Mouse (Mus musculus): ENCODE measurements around the gene Mlx. TPM values are rescaled to one million over a fixed set of nuclear protein-coding genes. Genes with fewer than 3 reads are reported as not detected.

The Mlx gene
- total and polyA plus RNA-seq, 2 experiments from 2014 or later, result 61.3 to 64.1 TPM

DNA sequence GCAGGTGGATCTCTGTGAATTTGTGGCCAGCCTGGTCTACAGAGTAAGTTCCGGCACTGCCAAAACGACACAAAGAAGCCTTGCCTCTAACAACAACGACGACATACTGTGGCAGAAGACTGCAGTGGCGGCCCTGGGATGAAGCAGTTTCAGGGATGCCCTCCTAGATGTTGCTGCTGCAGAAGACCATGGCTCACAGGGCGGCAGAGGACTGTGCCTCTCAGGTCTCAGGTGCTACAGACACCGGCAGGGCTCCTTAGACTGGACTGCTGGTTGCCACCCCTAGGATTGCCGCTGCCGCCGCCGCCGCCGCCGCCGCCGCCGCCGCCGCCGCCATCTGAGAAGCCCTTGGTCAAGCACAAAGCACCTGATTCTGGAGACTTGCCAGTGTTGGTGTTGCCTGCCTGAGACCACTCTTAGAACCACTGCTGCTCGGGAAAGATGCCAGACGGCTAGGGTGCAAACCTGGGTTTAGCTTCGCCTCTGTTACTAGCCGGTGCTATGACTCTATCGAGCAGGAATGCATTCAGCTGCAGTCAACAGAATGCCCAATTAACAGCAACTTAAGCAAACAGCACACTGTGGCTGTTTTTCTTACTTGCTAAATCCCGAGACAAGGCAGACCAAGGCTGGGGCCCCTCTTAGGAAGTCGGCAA is 53.2 kb downstream of the Mlx start:
- ATAC-seq (ENCODE audit: low FRiP score) (no peak), DNase-seq (ENCODE audit: low spot score) (peak; percentile 62)
- WGBS, result 47% methylated on average over 27 of the region's 27 CpGs
- 0 out of 2 replicates have a peak, but pooled peaks cover 3% of the 10 kb centered on the region for H3K4me1 ChIP-seq (ENCODE audit: insufficient read depth, low read length)
- H3K9ac ChIP-seq (replicated peaks; ENCODE audit: low read length, poor library complexity, severe bottlenecking), result 0 out of 2 replicates have a peak overlapping the region, but pooled peaks have one; percentile 19
- H3K36me3 ChIP-seq (ENCODE audit: insufficient read depth, low read length), result no peaks in the 10 kb centered on the region
- H3K9me3 ChIP-seq (ENCODE audit: low read length), result no peaks in the 10 kb centered on the region
- H3K27me3 ChIP-seq (ENCODE audit: insufficient read depth, low read length), result no peaks in the 10 kb centered on the region
- peak overlapping the region; percentile 20 for H3K4me3 ChIP-seq (ENCODE audit: low read depth, low read length)
- TF ChIP-seq CTCF (IDR thresholded peaks at IDR 0.05), result no peak
- H3K4me2 ChIP-seq (ENCODE audit: low read depth, low read length, poor library complexity, severe bottlenecking), result peak overlapping the region; percentile 45
- no peak overlapping the region for H3K27ac ChIP-seq (ENCODE audit: low read depth, low read length)

DNA sequence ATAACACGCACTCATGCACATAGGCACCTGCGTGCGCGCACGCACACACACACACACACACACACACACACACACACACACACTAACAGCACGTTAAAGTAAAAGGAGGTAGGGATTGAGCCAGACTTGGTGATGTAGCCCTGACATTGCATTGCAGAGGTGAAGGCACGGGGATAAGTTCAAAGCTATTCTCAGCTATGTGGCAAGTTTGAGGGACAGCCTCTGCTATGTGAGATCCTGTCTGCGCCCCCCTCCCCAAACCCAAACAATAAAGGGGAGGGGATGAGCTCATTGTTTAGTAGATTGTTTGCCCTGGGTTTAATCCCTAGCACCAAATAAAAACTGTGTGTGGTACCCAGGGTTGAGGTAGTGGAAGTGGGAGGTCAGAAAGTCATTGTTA is 54.0 kb downstream of the Mlx start:
- H3K27me3 ChIP-seq (ENCODE audit: insufficient read depth, low read length), result no peaks in the 10 kb centered on the region
- H3K4me2 ChIP-seq (ENCODE audit: low read depth, low read length, poor library complexity, severe bottlenecking), result no peak overlapping the region
- no peaks in the 10 kb centered on the region for H3K9me3 ChIP-seq (ENCODE audit: low read length)
- H3K4me3 ChIP-seq (ENCODE audit: low read depth, low read length), result no peak overlapping the region
- H3K9ac ChIP-seq (replicated peaks; ENCODE audit: low read length, poor library complexity, severe bottlenecking), result no peak overlapping the region
- 80% methylated on average over 8 of the region's 8 CpGs for WGBS
- ATAC-seq (ENCODE audit: low FRiP score) (no peak), DNase-seq (ENCODE audit: low spot score) (no peak)
- peaks cover 6% of the 10 kb centered on the region; the same call in 1 of the 2 replicates for H3K4me1 ChIP-seq (ENCODE audit: insufficient read depth, low read length)
- no peak for TF ChIP-seq CTCF (IDR thresholded peaks at IDR 0.05)
- H3K27ac ChIP-seq (ENCODE audit: low read depth, low read length), result no peak overlapping the region
- no peaks in the 10 kb centered on the region for H3K36me3 ChIP-seq (ENCODE audit: insufficient read depth, low read length)

Small RNAs within 50 kb of the gene (microRNA-seq; reads per million reads assigned to microRNA genes)
- not detected for gene Gm27626 (ENCODE audit: borderline number of aligned reads)

Other genes with a start within 250 kb of the Mlx start
- 22.5 and 25.6 TPM in 2 replicates for gene Stat5b, start 236.6 kb upstream of the Mlx start, total RNA-seq (2014; rRNA removed)
- 13.0 and 15.7 TPM in 2 replicates for gene Stat5b, start 236.6 kb upstream of the Mlx start, polyA plus RNA-seq (2015; fragmentation: Nextera tagmentation; extraction: Ambion mirVana)
- gene Stat5a, start 227.9 kb upstream of the Mlx start, total RNA-seq (2014; rRNA removed), result 5.1 and 8.5 TPM in 2 replicates
- 4.0 TPM in 2 replicates for gene Stat5a, start 227.9 kb upstream of the Mlx start, polyA plus RNA-seq (2015; fragmentation: Nextera tagmentation; extraction: Ambion mirVana)
- gene Stat3, start 147.7 kb upstream of the Mlx start, total RNA-seq (2014; rRNA removed), result 37.8 and 47.1 TPM in 2 replicates
- 34.2 and 40.8 TPM in 2 replicates for gene Stat3, start 147.7 kb upstream of the Mlx start, polyA plus RNA-seq (2015; fragmentation: Nextera tagmentation; extraction: Ambion mirVana)
- gene Cavin1, start 116.4 kb upstream of the Mlx start, total RNA-seq (2014; rRNA removed), result 24.8 and 26.0 TPM in 2 replicates
- gene Cavin1, start 116.4 kb upstream of the Mlx start, polyA plus RNA-seq (2015; fragmentation: Nextera tagmentation; extraction: Ambion mirVana), result 46.0 and 47.5 TPM in 2 replicates
- gene Atp6v0a1, start 77.8 kb upstream of the Mlx start, total RNA-seq (2014; rRNA removed), result 242 and 247 TPM in 2 replicates
- gene Atp6v0a1, start 77.8 kb upstream of the Mlx start, polyA plus RNA-seq (2015; fragmentation: Nextera tagmentation; extraction: Ambion mirVana), result 204 and 210 TPM in 2 replicates
- 20.9 and 22.2 TPM in 2 replicates for gene Naglu, start 17.3 kb upstream of the Mlx start, total RNA-seq (2014; rRNA removed)
- gene Naglu, start 17.3 kb upstream of the Mlx start, polyA plus RNA-seq (2015; fragmentation: Nextera tagmentation; extraction: Ambion mirVana), result 16.0 and 16.6 TPM in 2 replicates
- 0.27 TPM in 1 of 2 replicates, not detected in the other for gene Hsd17b1, start 8.9 kb upstream of the Mlx start, total RNA-seq (2014; rRNA removed)
- not detected in 2 replicates for gene Hsd17b1, start 8.9 kb upstream of the Mlx start, polyA plus RNA-seq (2015; fragmentation: Nextera tagmentation; extraction: Ambion mirVana)
- 41.8 and 48.7 TPM in 2 replicates for gene Coasy, start 4.7 kb upstream of the Mlx start, total RNA-seq (2014; rRNA removed)
- 31.5 and 34.1 TPM in 2 replicates for gene Coasy, start 4.7 kb upstream of the Mlx start, polyA plus RNA-seq (2015; fragmentation: Nextera tagmentation; extraction: Ambion mirVana)
- 5.3 and 6.9 TPM in 2 replicates for gene Psmc3ip, start 8.2 kb downstream of the Mlx start, total RNA-seq (2014; rRNA removed)
- 8.9 and 10.3 TPM in 2 replicates for gene Psmc3ip, start 8.2 kb downstream of the Mlx start, polyA plus RNA-seq (2015; fragmentation: Nextera tagmentation; extraction: Ambion mirVana)
- gene Retreg3, start 32.6 kb downstream of the Mlx start, total RNA-seq (2014; rRNA removed), result 54.9 and 61.7 TPM in 2 replicates
- gene Retreg3, start 32.6 kb downstream of the Mlx start, polyA plus RNA-seq (2015; fragmentation: Nextera tagmentation; extraction: Ambion mirVana), result 24.8 and 26.0 TPM in 2 replicates
- 40.5 and 52.6 TPM in 2 replicates for gene Tubg1, start 32.7 kb downstream of the Mlx start, total RNA-seq (2014; rRNA removed)
- gene Tubg1, start 32.7 kb downstream of the Mlx start, polyA plus RNA-seq (2015; fragmentation: Nextera tagmentation; extraction: Ambion mirVana), result 64.4 and 64.6 TPM in 2 replicates
- 38.4 and 40.6 TPM in 2 replicates for gene Tubg2, start 68.6 kb downstream of the Mlx start, total RNA-seq (2014; rRNA removed)
- gene Tubg2, start 68.6 kb downstream of the Mlx start, polyA plus RNA-seq (2015; fragmentation: Nextera tagmentation; extraction: Ambion mirVana), result 86.1 and 93.8 TPM in 2 replicates
- gene Cntnap1, start 83.2 kb downstream of the Mlx start, total RNA-seq (2014; rRNA removed), result 12.5 and 15.0 TPM in 2 replicates
- gene Cntnap1, start 83.2 kb downstream of the Mlx start, polyA plus RNA-seq (2015; fragmentation: Nextera tagmentation; extraction: Ambion mirVana), result 3.0 and 3.2 TPM in 2 replicates
- gene Plekhh3, start 84.1 kb downstream of the Mlx start, total RNA-seq (2014; rRNA removed), result 13.7 and 23.4 TPM in 2 replicates
- gene Plekhh3, start 84.1 kb downstream of the Mlx start, polyA plus RNA-seq (2015; fragmentation: Nextera tagmentation; extraction: Ambion mirVana), result 5.8 and 6.2 TPM in 2 replicates
- 0.61 and 1.4 TPM in 2 replicates for gene Ccr10, start 88.2 kb downstream of the Mlx start, total RNA-seq (2014; rRNA removed)
- 0.75 and 0.83 TPM in 2 replicates for gene Ccr10, start 88.2 kb downstream of the Mlx start, polyA plus RNA-seq (2015; fragmentation: Nextera tagmentation; extraction: Ambion mirVana)
- 26.5 and 40.0 TPM in 2 replicates for gene Ezh1, start 139.2 kb downstream of the Mlx start, total RNA-seq (2014; rRNA removed)
- gene Ezh1, start 139.2 kb downstream of the Mlx start, polyA plus RNA-seq (2015; fragmentation: Nextera tagmentation; extraction: Ambion mirVana), result 25.4 and 25.9 TPM in 2 replicates
- 55.0 and 67.5 TPM in 2 replicates for gene Ramp2, start 158.8 kb downstream of the Mlx start, total RNA-seq (2014; rRNA removed)
- gene Ramp2, start 158.8 kb downstream of the Mlx start, polyA plus RNA-seq (2015; fragmentation: Nextera tagmentation; extraction: Ambion mirVana), result 95.3 and 103 TPM in 2 replicates
- gene Vps25, start 166.4 kb downstream of the Mlx start, total RNA-seq (2014; rRNA removed), result 77.3 and 82.3 TPM in 2 replicates
- gene Vps25, start 166.4 kb downstream of the Mlx start, polyA plus RNA-seq (2015; fragmentation: Nextera tagmentation; extraction: Ambion mirVana), result 130 and 144 TPM in 2 replicates
- 4.2 and 8.1 TPM in 2 replicates for gene Wnk4, start 173.3 kb downstream of the Mlx start, total RNA-seq (2014; rRNA removed)
- 7.5 and 9.2 TPM in 2 replicates for gene Wnk4, start 173.3 kb downstream of the Mlx start, polyA plus RNA-seq (2015; fragmentation: Nextera tagmentation; extraction: Ambion mirVana)
- not detected in 2 replicates for gene Cntd1, start 191.7 kb downstream of the Mlx start, total RNA-seq (2014; rRNA removed)
- 0.25 and 0.42 TPM in 2 replicates for gene Cntd1, start 191.7 kb downstream of the Mlx start, polyA plus RNA-seq (2015; fragmentation: Nextera tagmentation; extraction: Ambion mirVana)
- 136 and 168 TPM in 2 replicates for gene Coa3, start 191.8 kb downstream of the Mlx start, total RNA-seq (2014; rRNA removed)
- gene Coa3, start 191.8 kb downstream of the Mlx start, polyA plus RNA-seq (2015; fragmentation: Nextera tagmentation; extraction: Ambion mirVana), result 204 and 229 TPM in 2 replicates
- gene Becn1, start 215.0 kb downstream of the Mlx start, total RNA-seq (2014; rRNA removed), result 94.4 and 209 TPM in 2 replicates
- 145 and 150 TPM in 2 replicates for gene Becn1, start 215.0 kb downstream of the Mlx start, polyA plus RNA-seq (2015; fragmentation: Nextera tagmentation; extraction: Ambion mirVana)
- 69.1 and 74.0 TPM in 2 replicates for gene Psme3, start 228.9 kb downstream of the Mlx start, total RNA-seq (2014; rRNA removed)
- gene Psme3, start 228.9 kb downstream of the Mlx start, polyA plus RNA-seq (2015; fragmentation: Nextera tagmentation; extraction: Ambion mirVana), result 75.0 and 76.5 TPM in 2 replicates
- gene Aoc2, start 237.8 kb downstream of the Mlx start, total RNA-seq (2014; rRNA removed), result 5.3 and 6.7 TPM in 2 replicates
- gene Aoc2, start 237.8 kb downstream of the Mlx start, polyA plus RNA-seq (2015; fragmentation: Nextera tagmentation; extraction: Ambion mirVana), result 0.64 and 0.77 TPM in 2 replicates
- gene Aoc3, start 243.3 kb downstream of the Mlx start, total RNA-seq (2014; rRNA removed), result 0.66 and 1.2 TPM in 2 replicates
- gene Aoc3, start 243.3 kb downstream of the Mlx start, polyA plus RNA-seq (2015; fragmentation: Nextera tagmentation; extraction: Ambion mirVana), result 0.07 and 0.20 TPM in 2 replicates

All from midbrain, postnatal 0 days (tissue).